Mouse (Mus musculus) ES-Bruce4 (cell line): ENCODE results near the gene Prss23.

Source experiments
- CTCF ChIP-seq: IDR thresholded peaks from one replicate; pipeline ENCODE4 v1.8.1; 2011; ENCODE audit warnings: low read depth, low read length
- EP300 ChIP-seq: IDR thresholded peaks from 2 replicates; pipeline ENCODE4 v1.6.1; 2011; ENCODE audit warnings: low read depth, low read length; ENCODE audit not compliant: insufficient read depth
- POLR2A ChIP-seq: IDR thresholded peaks from one replicate; pipeline ENCODE4 v1.8.1; 2011; ENCODE audit warnings: low read length; ENCODE audit not compliant: insufficient read depth

GRCm38 (mm10) chr7:89555170-89555569 is 28.2 kb upstream of the Prss23 start:
- TF ChIP-seq CTCF (no peak), POLR2A (no peak), EP300 (no peak)
